In genomic region chr1:121531439-121531838, GRCm38 (mm10) we compare ENCODE assay signal across 41 mouse cellular contexts. TPM values are rescaled to one million over a fixed set of nuclear protein-coding genes. Genes with fewer than 3 reads are reported as not detected.
"Had no signal": no experiment of that assay in that cellular context is flagged by ENCODE, and none has a peak within 500 bp of the region (broad histone marks: within the 10 kb centered on the region; RNA-seq: fewer than 3 reads in every experiment).

No protein-coding gene starts in this region.

- H3K36me3 ChIP-seq: heart, embryonic 10.5 days; heart, embryonic 12.5 days; heart, embryonic 13.5 days; heart, embryonic 15.5 days; hindbrain, embryonic 10.5 days; hindbrain, embryonic 12.5 days; hindbrain, embryonic 13.5 days; hindbrain, embryonic 15.5 days; intestine, embryonic 15.5 days; kidney, embryonic 15.5 days had no signal

- H3K4me3 ChIP-seq: heart, embryonic 10.5 days; heart, embryonic 12.5 days; heart, embryonic 13.5 days; heart, embryonic 15.5 days; hindbrain, embryonic 10.5 days; hindbrain, embryonic 12.5 days; hindbrain, embryonic 13.5 days; hindbrain, embryonic 15.5 days; intestine, embryonic 15.5 days; kidney, embryonic 15.5 days; layer of hippocampus, adult 2 months had no signal

- H3K4me2 ChIP-seq: heart, embryonic 11.5 days; heart, embryonic 12.5 days; heart, embryonic 13.5 days; heart, embryonic 15.5 days; hindbrain, embryonic 12.5 days; hindbrain, embryonic 13.5 days; hindbrain, embryonic 14.5 days; hindbrain, embryonic 15.5 days; intestine, embryonic 15.5 days; kidney, embryonic 15.5 days had no signal

- H3K9ac ChIP-seq: heart, embryonic 12.5 days; heart, embryonic 13.5 days; heart, embryonic 15.5 days; hindbrain, embryonic 12.5 days; hindbrain, embryonic 13.5 days; hindbrain, embryonic 14.5 days; hindbrain, embryonic 15.5 days; intestine, embryonic 15.5 days; kidney, embryonic 15.5 days had no signal

- H3K9me3 ChIP-seq: heart, embryonic 10.5 days; heart, embryonic 12.5 days; heart, embryonic 13.5 days; heart, embryonic 15.5 days; hindbrain, embryonic 10.5 days; hindbrain, embryonic 12.5 days; hindbrain, embryonic 13.5 days; hindbrain, embryonic 15.5 days; intestine, embryonic 15.5 days; kidney, embryonic 15.5 days had no signal

- DNase-seq: heart, postnatal 10 days; heart, postnatal 14 days; heart, postnatal 36 days; heart, postnatal 4 days; kidney, adult 11 months; kidney, adult 18-20 months; kidney, adult 2 months; kidney, adult 8-10 months; kidney, adult 9 months; kidney, postnatal 10 days; kidney, postnatal 14 days; kidney, postnatal 25 days; kidney, postnatal 36 days; kidney, postnatal 4 days; layer of hippocampus, adult 9-11 months; layer of hippocampus, postnatal 36 days had no signal

- ATAC-seq: hindbrain, embryonic 16.5 days; hindbrain, postnatal 0 days; inflammation-experienced regulatory T-cells, adult 6 months; intestine, embryonic 15.5 days; intestine, embryonic 16.5 days; intestine, postnatal 0 days had no signal

- H3K27ac ChIP-seq: heart, embryonic 10.5 days; heart, embryonic 13.5 days; heart, embryonic 15.5 days; hindbrain, embryonic 10.5 days; hindbrain, embryonic 12.5 days; hindbrain, embryonic 13.5 days; hindbrain, embryonic 14.5 days; hindbrain, embryonic 15.5 days; hindbrain, postnatal 0 days; intestine, embryonic 15.5 days; kidney, embryonic 15.5 days; kidney, postnatal 0 days; layer of hippocampus, adult 2 months had no signal

RNA-seq across cellular contexts. Expression of gene Htr5b, which starts 3.2 kb away (rescaled TPM):
- total RNA-seq: heart, postnatal 10 days; heart, postnatal 14 days; heart, postnatal 25 days; heart, postnatal 36 days; heart, postnatal 4 days; hematopoietic stem cell, adult 5-6 weeks had no signal
- polyA plus RNA-seq: heart, embryonic 14.5 days; heart, postnatal 0 days; hindbrain, embryonic 12.5 days; inflammation-experienced regulatory T-cells, adult 6 months; intestine, embryonic 14.5 days; intestine, postnatal 0 days; kidney, adult 2 months; large intestine, adult 2 months had no signal
